Mouse (Mus musculus): ENCODE data around the gene Pask. TPM values are rescaled to one million over a fixed set of nuclear protein-coding genes. Genes with fewer than 3 reads are reported as not detected.
"Not testable (repeated sequence)": the region's sequence is repeated elsewhere in the genome, so short reads cannot be mapped to it uniquely, and the experiment has no call there.

The Pask gene
- polyA plus RNA-seq, 1 experiment from 2014 or later, result 6.2 TPM

- Histone ChIP-seq H3K4me1 (no peaks in the 10 kb centered on the region), H3K9ac (no peak overlapping the region), H3K36me3 (replicated peaks) (no peaks in the 10 kb centered on the region), H3K9me3 (no peaks in the 10 kb centered on the region), H3K27me3 (replicated peaks) (no peaks in the 10 kb centered on the region), H3K27ac (no peak overlapping the region), H3K4me3 (no peak overlapping the region), H3K4me2 (no peak overlapping the region)
- no peak for ATAC-seq (replicated peaks)
- WGBS, result 81% methylated on average over 2 of the region's 2 CpGs
Measured at GRCm38 (mm10) chr1:93334621-93335020, 8.7 kb downstream of the Pask start.

- H3K4me2 ChIP-seq, result no peak overlapping the region
- H3K9me3 ChIP-seq, result no peaks in the 10 kb centered on the region
- peaks cover 8% of the 10 kb centered on the region; the same call in 1 of the 2 replicates for H3K36me3 ChIP-seq (replicated peaks)
- WGBS, result 93% methylated on average over 3 of the region's 3 CpGs
- no peak overlapping the region for H3K4me3 ChIP-seq
- H3K27ac ChIP-seq, result no peak overlapping the region
- H3K4me1 ChIP-seq, result no peaks in the 10 kb centered on the region
- no peak overlapping the region for H3K9ac ChIP-seq
- no peak for ATAC-seq (replicated peaks)
- no peaks in the 10 kb centered on the region for H3K27me3 ChIP-seq (replicated peaks)
Measured at GRCm38 (mm10) chr1:93326446-93326845, 16.8 kb downstream of the Pask start.

DNA sequence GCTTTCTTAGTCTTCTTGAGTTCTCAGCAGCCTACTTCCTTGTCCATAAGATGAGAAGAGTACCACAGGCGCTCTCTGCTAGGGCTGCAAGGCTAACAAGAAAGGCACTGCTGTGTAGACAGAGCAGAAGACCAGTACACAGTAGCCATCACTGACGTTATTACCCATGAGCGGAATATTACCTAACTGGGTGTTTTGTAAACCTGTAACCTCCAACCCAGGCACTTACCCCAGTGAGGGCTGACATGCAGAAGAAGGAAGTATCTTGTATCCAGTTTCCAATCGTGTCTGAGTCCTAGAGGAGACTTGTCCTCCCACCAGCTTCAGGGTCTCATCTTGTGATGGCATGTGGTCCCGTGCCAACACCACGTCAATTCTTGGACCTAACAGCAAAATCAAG is 19.3 kb downstream of the Pask start:
- peaks cover 15% of the 10 kb centered on the region; the same call in 1 of the 2 replicates for H3K36me3 ChIP-seq (replicated peaks)
- WGBS, result 92% methylated on average over 6 of the region's 6 CpGs
- no peak overlapping the region for H3K9ac ChIP-seq
- H3K27ac ChIP-seq, result no peak overlapping the region
- H3K4me2 ChIP-seq, result no peak overlapping the region
- H3K4me1 ChIP-seq, result no peaks in the 10 kb centered on the region
- no peaks in the 10 kb centered on the region for H3K27me3 ChIP-seq (replicated peaks)
- H3K4me3 ChIP-seq, result no peak overlapping the region
- no peaks in the 10 kb centered on the region for H3K9me3 ChIP-seq
- ATAC-seq (replicated peaks), result no peak

DNA sequence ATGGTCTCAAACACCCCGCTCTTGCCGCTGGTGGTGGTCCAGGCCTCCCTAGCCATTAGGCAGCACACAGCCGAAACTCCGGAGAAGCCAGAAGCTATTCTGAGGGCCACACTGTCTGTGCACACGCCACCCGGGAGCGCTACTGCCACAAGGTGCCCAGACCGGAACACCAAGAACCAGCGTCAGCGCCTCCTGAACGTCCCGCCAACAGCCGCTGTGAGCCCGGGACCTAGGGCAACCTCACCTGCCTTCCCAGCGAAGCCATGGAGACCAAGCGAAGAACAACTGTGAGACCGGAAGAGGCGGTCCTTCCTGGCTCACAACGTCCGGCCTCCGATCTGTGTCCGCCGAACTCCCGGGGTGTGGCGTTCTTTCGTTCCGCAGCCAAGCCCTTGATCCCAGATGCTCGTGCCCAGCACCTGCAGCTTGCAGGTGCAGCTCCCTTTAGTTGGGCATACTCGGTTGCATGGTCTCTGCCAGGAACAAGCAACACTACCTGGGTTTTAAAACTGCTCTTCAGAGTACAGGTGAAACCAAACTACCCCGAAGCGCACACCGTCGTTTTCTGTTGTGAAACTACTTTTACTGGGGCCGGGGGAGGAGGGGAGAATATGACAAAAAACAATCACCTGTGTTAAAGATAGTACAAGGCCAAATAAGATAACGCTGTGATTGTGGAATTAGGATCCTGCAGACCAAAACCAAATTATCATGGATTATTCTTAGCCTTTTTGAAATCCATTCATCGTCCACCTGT is 37.5 kb downstream of the Pask start, which contains the start of gene Mterf4:
TSS of gene Mterf4 (minus strand) at position 335 of the 757 bp plus-strand sequence.
- peak within 1 kb of the TSS; percentile 96 for H3K9ac ChIP-seq
- peak; percentile 98 for ATAC-seq (replicated peaks)
- peaks cover 21% of the 10 kb centered on the region for H3K4me1 ChIP-seq
- no peaks in the 10 kb centered on the region for H3K9me3 ChIP-seq
- peaks cover 19% of the 10 kb centered on the region for H3K36me3 ChIP-seq (replicated peaks)
- H3K4me3 ChIP-seq, result peak within 1 kb of the TSS; percentile 98
- no peaks in the 10 kb centered on the region for H3K27me3 ChIP-seq (replicated peaks)
- 7% methylated on average over 36 of the region's 36 CpGs for WGBS
- H3K27ac ChIP-seq, result peak within 1 kb of the TSS; percentile 63
- peak within 1 kb of the TSS; percentile 72 for H3K4me2 ChIP-seq

DNA sequence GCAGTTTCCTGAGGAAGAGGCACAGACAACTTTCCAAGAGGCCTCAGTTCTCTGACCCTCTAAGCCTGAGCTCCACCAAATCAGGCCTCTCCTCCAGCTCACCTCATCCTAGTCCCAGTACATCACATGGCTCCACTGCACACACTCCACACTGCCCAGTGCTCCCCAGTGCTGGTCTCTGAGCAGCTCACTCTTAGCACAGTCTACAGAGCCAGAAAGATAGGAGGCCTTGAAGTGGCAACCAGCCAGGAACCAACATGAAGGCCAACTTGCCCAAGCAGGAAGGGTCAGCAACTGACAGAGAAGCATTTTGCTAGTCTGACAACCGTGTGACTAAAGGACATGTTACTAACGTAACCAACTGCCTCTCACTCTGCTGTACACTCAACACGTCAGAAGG is 42.7 kb downstream of the Pask start:
- ATAC-seq (replicated peaks), result no peak
- Histone ChIP-seq H3K4me2 (no peak overlapping the region), H3K9me3 (no peaks in the 10 kb centered on the region), H3K27me3 (replicated peaks) (no peaks in the 10 kb centered on the region), H3K27ac (no peak overlapping the region), H3K36me3 (replicated peaks) (peaks cover 35% of the 10 kb centered on the region), H3K4me3 (no peak overlapping the region), H3K9ac (no peak overlapping the region), H3K4me1 (peaks cover 14% of the 10 kb centered on the region)
- 92% methylated on average over 3 of the region's 3 CpGs for WGBS

- Histone ChIP-seq H3K27me3 (replicated peaks) (no peaks in the 10 kb centered on the region), H3K36me3 (replicated peaks) (peaks cover 35% of the 10 kb centered on the region), H3K9me3 (no peaks in the 10 kb centered on the region), H3K9ac (no peak overlapping the region), H3K4me1 (peaks cover 9% of the 10 kb centered on the region), H3K4me2 (no peak overlapping the region), H3K27ac (no peak overlapping the region), H3K4me3 (no peak overlapping the region)
- ATAC-seq (replicated peaks), result no peak
- 91% methylated on average over 4 of the region's 4 CpGs for WGBS
Measured at GRCm38 (mm10) chr1:93299791-93300190, 43.5 kb downstream of the Pask start.

DNA sequence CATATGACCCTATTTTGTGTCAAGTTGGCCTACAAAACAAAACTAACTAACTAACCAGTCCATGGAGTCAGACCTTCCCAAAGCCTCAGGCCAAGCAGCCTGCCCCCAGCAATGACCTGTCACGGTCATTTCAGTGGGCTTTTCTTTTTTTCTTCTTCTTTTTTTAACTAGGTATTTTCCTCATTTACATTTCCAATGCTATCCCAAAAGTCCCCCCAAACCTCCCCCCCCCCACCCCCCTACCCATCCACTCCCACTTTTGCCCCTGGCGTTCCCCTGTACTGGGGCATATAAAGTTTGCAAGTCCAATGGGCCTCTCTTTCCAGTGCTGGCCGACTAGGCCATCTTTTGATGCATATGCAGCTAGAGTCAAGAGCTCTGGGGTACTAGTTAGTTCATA is 48.8 kb downstream of the Pask start:
- not testable (repeated sequence) for H3K4me3 ChIP-seq; H3K9me3 ChIP-seq; H3K4me1 ChIP-seq; H3K9ac ChIP-seq; ATAC-seq (replicated peaks); H3K27ac ChIP-seq; H3K27me3 ChIP-seq (replicated peaks); H3K4me2 ChIP-seq
- H3K36me3 ChIP-seq (replicated peaks), result peaks cover 15% of the 10 kb centered on the region; the same call in 1 of the 2 replicates
- WGBS, result 83% methylated on average over 3 of the region's 3 CpGs

GRCm38 (mm10) chr1:93292006-93292405 is 51.3 kb downstream of the Pask start:
- H3K4me2 ChIP-seq, result no peak overlapping the region
- no peak overlapping the region for H3K9ac ChIP-seq
- no peak overlapping the region for H3K27ac ChIP-seq
- H3K36me3 ChIP-seq (replicated peaks), result peaks cover 3% of the 10 kb centered on the region; the same call in 1 of the 2 replicates
- WGBS, result 86% methylated on average over 8 of the region's 8 CpGs
- H3K27me3 ChIP-seq (replicated peaks), result no peaks in the 10 kb centered on the region
- no peaks in the 10 kb centered on the region for H3K9me3 ChIP-seq
- H3K4me1 ChIP-seq, result no peaks in the 10 kb centered on the region
- H3K4me3 ChIP-seq, result no peak overlapping the region
- no peak for ATAC-seq (replicated peaks)

DNA sequence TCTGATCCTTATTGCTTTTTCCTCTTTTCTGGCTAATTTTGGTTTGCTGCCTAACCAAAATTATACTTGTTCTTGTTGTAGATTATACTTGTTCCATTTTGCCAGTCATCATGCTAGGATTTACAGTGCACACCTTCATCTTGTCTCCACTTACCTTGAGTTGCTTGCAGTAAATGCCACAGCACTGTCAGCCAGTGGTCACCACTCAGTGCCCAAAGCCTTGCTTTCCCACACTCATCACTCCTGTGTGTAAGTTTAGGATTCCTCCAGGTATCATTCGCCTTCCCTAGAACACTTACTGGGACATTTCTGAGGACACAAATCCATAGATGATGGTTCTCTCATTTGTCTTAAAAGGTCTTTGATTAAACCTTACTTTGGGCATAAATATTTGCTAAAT is 51.7 kb downstream of the Pask start:
- H3K27me3 ChIP-seq (replicated peaks), result no peaks in the 10 kb centered on the region
- H3K9me3 ChIP-seq, result no peaks in the 10 kb centered on the region
- WGBS, result 94% methylated on average over 1 of the region's 1 CpGs
- no peak overlapping the region for H3K4me2 ChIP-seq
- H3K4me3 ChIP-seq, result no peak overlapping the region
- no peaks in the 10 kb centered on the region for H3K4me1 ChIP-seq
- no peak overlapping the region for H3K9ac ChIP-seq
- peaks cover 3% of the 10 kb centered on the region; the same call in 1 of the 2 replicates for H3K36me3 ChIP-seq (replicated peaks)
- ATAC-seq (replicated peaks), result no peak
- no peak overlapping the region for H3K27ac ChIP-seq

- Histone ChIP-seq H3K4me2 (no peak overlapping the region), H3K9me3 (no peaks in the 10 kb centered on the region), H3K4me3 (no peak overlapping the region), H3K36me3 (replicated peaks) (no peaks in the 10 kb centered on the region), H3K4me1 (no peaks in the 10 kb centered on the region), H3K27me3 (replicated peaks) (no peaks in the 10 kb centered on the region), H3K27ac (no peak overlapping the region), H3K9ac (no peak overlapping the region)
- no peak for ATAC-seq (replicated peaks)
- WGBS, result 86% methylated on average over 4 of the region's 4 CpGs
Measured at GRCm38 (mm10) chr1:93290956-93291355, 52.3 kb downstream of the Pask start.

DNA sequence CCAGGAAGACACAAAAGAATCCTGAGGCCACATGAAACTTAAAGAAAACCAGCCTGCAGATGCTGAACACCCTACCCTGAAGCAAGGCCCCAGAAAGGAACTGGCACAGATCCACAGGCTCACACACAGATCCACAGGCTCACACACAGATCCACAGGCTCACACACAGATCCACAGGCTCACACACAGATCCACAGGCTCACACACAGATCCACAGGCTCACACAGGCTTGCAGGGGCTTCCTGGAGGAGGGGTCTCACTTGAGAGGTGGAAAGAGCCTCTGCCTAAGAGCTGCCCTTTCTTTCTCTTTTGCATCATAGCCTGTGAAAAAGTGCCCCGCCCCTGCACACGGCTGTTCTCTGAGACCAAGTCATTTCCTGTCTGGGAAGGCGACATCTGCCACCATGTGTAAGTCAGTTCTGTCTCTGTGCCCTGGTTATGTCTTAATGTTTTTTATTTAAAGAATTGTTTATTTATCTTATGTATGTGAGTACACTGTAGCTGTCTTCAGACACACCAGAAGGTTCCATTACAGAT is 53.5 kb downstream of the Pask start:
- Histone ChIP-seq H3K27me3 (replicated peaks) (no peaks in the 10 kb centered on the region), H3K9me3 (no peaks in the 10 kb centered on the region), H3K4me3 (no peak overlapping the region), H3K9ac (no peak overlapping the region), H3K36me3 (replicated peaks) (no peaks in the 10 kb centered on the region), H3K4me2 (no peak overlapping the region), H3K4me1 (no peaks in the 10 kb centered on the region), H3K27ac (no peak overlapping the region)
- no peak for ATAC-seq (replicated peaks)
- 71% methylated on average over 3 of the region's 3 CpGs for WGBS

DNA sequence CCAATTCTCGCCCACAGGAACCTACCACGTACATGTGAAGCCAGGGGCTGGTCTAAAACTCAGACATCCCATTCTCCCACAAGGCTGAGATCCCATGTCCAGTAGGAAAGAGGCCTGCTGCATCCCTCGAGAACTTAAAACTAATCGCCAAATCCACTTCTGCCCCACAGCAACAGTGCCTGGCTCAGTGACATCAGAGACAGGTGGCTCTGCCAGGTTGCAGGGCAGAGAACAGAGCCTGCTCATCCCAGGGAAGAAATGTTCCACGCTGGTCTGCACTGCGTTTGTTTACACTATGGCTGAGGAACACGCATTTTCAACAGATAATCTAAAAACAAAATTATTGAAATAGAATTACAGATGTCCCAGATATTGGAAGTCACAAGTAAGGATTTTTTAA is 66.2 kb downstream of the Pask start:
- no peak for ATAC-seq (replicated peaks)
- no peaks in the 10 kb centered on the region for H3K36me3 ChIP-seq (replicated peaks)
- no peaks in the 10 kb centered on the region for H3K27me3 ChIP-seq (replicated peaks)
- WGBS, result 84% methylated on average over 7 of the region's 7 CpGs
- no peak overlapping the region for H3K4me2 ChIP-seq
- no peak overlapping the region for H3K9ac ChIP-seq
- H3K4me3 ChIP-seq, result no peak overlapping the region
- no peaks in the 10 kb centered on the region for H3K9me3 ChIP-seq
- H3K27ac ChIP-seq, result no peak overlapping the region
- H3K4me1 ChIP-seq, result peaks cover 4% of the 10 kb centered on the region; the same call in 1 of the 2 replicates

GRCm38 (mm10) chr1:93275561-93275960 is 67.7 kb downstream of the Pask start:
- H3K9me3 ChIP-seq, result no peaks in the 10 kb centered on the region
- no peak overlapping the region for H3K4me3 ChIP-seq
- WGBS, result 81% methylated on average over 6 of the region's 6 CpGs
- H3K27ac ChIP-seq, result no peak overlapping the region
- H3K4me1 ChIP-seq, result peaks cover 4% of the 10 kb centered on the region; the same call in 1 of the 2 replicates
- no peaks in the 10 kb centered on the region for H3K36me3 ChIP-seq (replicated peaks)
- no peak for ATAC-seq (replicated peaks)
- no peak overlapping the region for H3K9ac ChIP-seq
- no peak overlapping the region for H3K4me2 ChIP-seq
- H3K27me3 ChIP-seq (replicated peaks), result no peaks in the 10 kb centered on the region

All from midbrain, embryonic 15.5 days (tissue).